Mouse (Mus musculus): ENCODE measurements around the gene Ppp2r2c.

- TF ChIP-seq POLR2A (IDR thresholded peaks at IDR 0.05; ENCODE audit: borderline replicate concordance, extremely low read depth, low read depth, low read length) (no peak), CTCF (IDR thresholded peaks at IDR 0.05; ENCODE audit: insufficient read depth, low read length) (no peak)
Observed at GRCm38 (mm10) chr5:36975336-36975735, 107.0 kb downstream of the Ppp2r2c start.

Data from lung, adult 2 months (tissue).